Mouse (Mus musculus) ES-E14 (cell line): ENCODE results near the gene Sf3a1. TPM values are rescaled to one million over a fixed set of nuclear protein-coding genes. Genes with fewer than 3 reads are reported as not detected.

Source experiments
- DNase-seq: peaks from one replicate; pipeline ENCODE4 v3.0.0-alpha.2; 2013; ENCODE audit warnings: low read depth, low spot score
- H3K27ac ChIP-seq: 2 replicates; pipeline ENCODE4 v1.5.1; 2012; ENCODE audit warnings: low read depth, mild to moderate bottlenecking, low read length, moderate library complexity, mixed read lengths; ENCODE audit not compliant: poor library complexity, insufficient read depth, severe bottlenecking
- H3K36me3 ChIP-seq: 2 replicates; pipeline ENCODE4 v1.6.1; 2012; ENCODE audit warnings: mild to moderate bottlenecking, low read length, moderate library complexity, mixed read lengths; ENCODE audit not compliant: control insufficient read depth, poor library complexity, insufficient read depth, severe bottlenecking
- H3K4me1 ChIP-seq, 2 experiments: fragments of 150-350 bp in 1 of 2; sonication (generic) in 1 of 2; 2 replicates each; pipeline ENCODE4 v1.6.1; 2012; ENCODE audit warnings: low read length in 2 of 2, mild to moderate bottlenecking in 1 of 2, mixed read lengths in 1 of 2; ENCODE audit not compliant: control insufficient read depth in 2 of 2, insufficient read depth in 2 of 2, poor library complexity in 1 of 2
- H3K4me3 ChIP-seq, 2 experiments: fragments of 150-350 bp in 1 of 2; sonication (generic) in 1 of 2; 2 replicates each; pipeline ENCODE4 v1.5.1; 2012; ENCODE audit warnings: low read length in 2 of 2, low read depth in 1 of 2, mild to moderate bottlenecking in 1 of 2, mixed read lengths in 1 of 2; ENCODE audit not compliant: insufficient read depth in 1 of 2, poor library complexity in 1 of 2, severe bottlenecking in 1 of 2
- H3K9ac ChIP-seq: 2 replicates; pipeline ENCODE4 v1.6.1; 2012; ENCODE audit warnings: low read depth, mild to moderate bottlenecking, low read length, mixed read lengths; ENCODE audit not compliant: poor library complexity, insufficient read depth, severe bottlenecking
- H3K9me3 ChIP-seq: fragments of 150-350 bp; sonication (generic); 2 replicates; pipeline ENCODE4 v1.6.1; 2012; ENCODE audit warnings: low read depth, mild to moderate bottlenecking, low read length; ENCODE audit not compliant: control insufficient read depth, insufficient read depth
- CHD2 ChIP-seq: IDR thresholded peaks from 2 replicates; pipeline ENCODE4 v1.6.1; 2014; ENCODE audit warnings: mild to moderate bottlenecking, low read depth, low read length, inconsistent platforms
- HCFC1 ChIP-seq: IDR thresholded peaks from 2 replicates; pipeline ENCODE4 v1.6.1; 2012; ENCODE audit warnings: low read length, inconsistent platforms, borderline replicate concordance; ENCODE audit not compliant: insufficient read depth
- MAFK ChIP-seq: IDR thresholded peaks from 2 replicates; pipeline ENCODE4 v1.6.1; 2014; ENCODE audit warnings: mild to moderate bottlenecking, low read depth, low read length, inconsistent platforms; ENCODE audit not compliant: insufficient read depth
- ZC3H11A ChIP-seq: IDR thresholded peaks from 2 replicates; pipeline ENCODE4 v1.6.1; 2012; ENCODE audit warnings: low read depth, mild to moderate bottlenecking, inconsistent platforms, low read length, borderline replicate concordance
- ZNF384 ChIP-seq: IDR thresholded peaks from 2 replicates; pipeline ENCODE4 v1.6.1; 2012; ENCODE audit warnings: low read depth, low read length, inconsistent platforms
- in situ Hi-C, 2 experiments: fragments of 600-800 bp; cut with MboI; formaldehyde crosslinking; loops; one replicate each; pipeline ENCODE4 v1.15.1; 2025; ENCODE audit warnings: low sequenced_read_pairs in 2 of 2, inconsistent platforms in 1 of 2; ENCODE audit not compliant: unreplicated experiment in 2 of 2
- total RNA-seq: library from RNA; depleted of rRNA; stranded (reverse); fragments of 300-350 nt; gene quantifications from 2 replicates; pipeline ENCODE4 v1.2.3, GENCODE M21; 2012

Gene Sf3a1
- total RNA-seq, 1 experiment, result 57.4 TPM

DNA sequence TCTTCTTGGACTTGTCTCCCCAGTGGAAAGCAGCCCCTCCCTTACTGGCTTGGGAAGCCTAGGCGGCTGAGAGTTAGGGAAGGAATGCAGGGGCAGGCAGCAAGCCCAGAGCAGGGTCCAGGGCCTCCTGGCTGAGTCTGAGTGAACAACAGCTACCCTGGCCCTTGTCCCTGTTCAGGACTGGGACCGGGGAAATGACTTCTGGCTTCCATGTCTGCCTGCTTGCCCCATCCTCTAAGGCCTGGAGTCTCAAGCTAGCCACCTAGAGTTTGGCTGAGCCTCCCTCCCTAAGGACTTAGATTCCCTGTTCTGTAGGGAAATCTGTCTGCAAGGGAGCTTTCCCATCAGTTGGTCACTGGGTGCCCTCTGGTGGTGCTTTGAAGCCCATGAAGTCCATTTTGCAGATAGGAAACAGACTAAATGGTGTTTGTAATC lies 59.2 kb downstream of the Sf3a1 start:
- Histone ChIP-seq H3K4me1 (peaks cover 1 to 35% of the 10 kb centered on the region in 2 experiments; a peak in 2 of 4 replicates), H3K9me3 (no peaks in the 10 kb centered on the region), H3K27ac (no peak overlapping the region), H3K4me3 (peak overlapping the region; percentile 71 to 95; a peak in 1 of 4 replicates), H3K36me3 (peaks cover 16% of the 10 kb centered on the region; the same call in 1 of the 2 replicates), H3K9ac (peak overlapping the region; percentile 76; the same call in 1 of the 2 replicates)
- TF ChIP-seq MAFK (no peak), CHD2 (no peak), ZC3H11A (peak; percentile 10; the same call in 1 of the 2 replicates), ZNF384 (no peak), HCFC1 (no peak)
- in situ Hi-C loops, result no loop called here
- no peak for DNase-seq

- peaks cover 13% of the 10 kb centered on the region; the same call in 1 of the 2 replicates for H3K36me3 ChIP-seq
- in situ Hi-C loops, result loop anchor here in 1 of 2 experiments (5.0 kb wide), 1 partner anchor 37 kb away; the partner anchor contains the start of gene Lif
- H3K4me1 ChIP-seq, result peaks cover 0 to 34% of the 10 kb centered on the region in 2 experiments; a peak in 2 of 4 replicates
- H3K9me3 ChIP-seq, result no peaks in the 10 kb centered on the region
- no peak overlapping the region for H3K4me3 ChIP-seq
- no peak overlapping the region for H3K9ac ChIP-seq
- no peak overlapping the region for H3K27ac ChIP-seq
- DNase-seq, result no peak
- TF ChIP-seq MAFK (no peak), ZNF384 (no peak), ZC3H11A (no peak), CHD2 (no peak), HCFC1 (no peak)
Observed at GRCm38 (mm10) chr11:4219908-4220307, 59.8 kb downstream of the Sf3a1 start.

- in situ Hi-C loops, result loop anchor here in 1 of 2 experiments (5.0 kb wide), 1 partner anchor 37 kb away; the partner anchor contains the start of gene Lif
- Histone ChIP-seq H3K4me1 (peaks cover 0 to 32% of the 10 kb centered on the region in 2 experiments; a peak in 2 of 4 replicates), H3K27ac (no peak overlapping the region), H3K9me3 (no peaks in the 10 kb centered on the region), H3K4me3 (no peak overlapping the region), H3K9ac (peak overlapping the region; percentile 17; the same call in 1 of the 2 replicates), H3K36me3 (peaks cover 10% of the 10 kb centered on the region; the same call in 1 of the 2 replicates)
- no peak for TF ChIP-seq ZNF384
- peak; percentile 93 for TF ChIP-seq ZC3H11A
- peak; percentile 80 for DNase-seq
Observed at GRCm38 (mm10) chr11:4220443-4221400, 60.6 kb downstream of the Sf3a1 start.

DNA sequence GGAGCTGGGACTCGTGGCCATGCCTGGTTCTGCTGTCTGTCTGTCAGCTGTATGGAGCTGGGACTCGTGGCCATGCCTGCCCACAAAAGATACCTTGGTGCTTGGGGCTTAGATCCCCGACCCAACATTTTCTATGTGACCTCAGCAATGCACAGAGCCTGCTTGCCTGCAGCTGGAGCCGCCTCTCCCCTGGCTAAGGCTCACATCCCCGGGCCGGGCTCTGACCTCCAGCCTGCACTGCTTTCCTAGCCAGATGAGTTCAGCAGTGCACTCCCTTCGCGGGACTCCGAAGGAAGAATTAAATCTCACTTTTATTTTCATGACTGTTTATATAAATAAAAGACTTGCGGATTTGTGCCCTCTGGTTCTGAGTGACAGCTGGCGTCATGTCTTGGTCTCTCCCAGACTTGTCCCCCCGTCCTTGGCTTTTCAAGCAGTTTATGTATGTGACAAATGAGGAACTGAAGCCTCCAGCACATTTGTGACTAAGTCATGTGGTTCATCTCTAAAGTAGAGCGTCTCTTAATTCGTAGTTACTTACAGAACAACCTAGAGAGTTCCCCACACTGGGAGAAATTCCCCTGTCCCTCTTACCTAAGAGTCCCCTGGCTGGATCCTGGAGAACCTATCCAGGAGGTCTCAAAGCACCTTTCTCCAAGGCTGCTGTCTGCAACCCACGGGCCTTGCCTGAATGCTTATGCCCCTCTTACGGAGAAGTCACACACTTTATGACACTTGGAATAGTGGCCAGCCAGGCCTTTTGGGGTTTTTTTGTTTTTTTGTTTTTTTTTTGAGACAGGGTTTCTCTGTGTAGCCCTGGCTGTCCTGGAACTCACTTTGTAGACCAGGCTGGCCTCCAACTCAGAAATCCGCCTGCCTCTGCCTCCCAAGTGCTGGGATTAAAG lies 62.1 kb downstream of the Sf3a1 start:
- H3K9ac ChIP-seq, result no peak overlapping the region

More for the DNA sequence above, 62.1 kb downstream of the Sf3a1 start:
- no peaks in the 10 kb centered on the region for H3K9me3 ChIP-seq
- no peak overlapping the region for H3K4me3 ChIP-seq
- in situ Hi-C loops, result loop anchor here in 1 of 2 experiments (5.0 kb wide), 1 partner anchor 35 kb away; the partner anchor contains the start of gene Lif
- no peak for DNase-seq
- peaks cover 0 to 26% of the 10 kb centered on the region in 2 experiments; a peak in 2 of 4 replicates for H3K4me1 ChIP-seq
- peaks cover 10% of the 10 kb centered on the region; the same call in 1 of the 2 replicates for H3K36me3 ChIP-seq
- no peak overlapping the region for H3K27ac ChIP-seq
- TF ChIP-seq ZNF384 (no peak), HCFC1 (no peak), MAFK (no peak), ZC3H11A (no peak), CHD2 (no peak)
